Mouse (Mus musculus): Measurements from ENCODE around the gene Abcc4.
"Not testable (repeated sequence)": the region's sequence is repeated elsewhere in the genome, so short reads cannot be mapped to it uniquely, and the experiment has no call there.

Gene Abcc4

DNA sequence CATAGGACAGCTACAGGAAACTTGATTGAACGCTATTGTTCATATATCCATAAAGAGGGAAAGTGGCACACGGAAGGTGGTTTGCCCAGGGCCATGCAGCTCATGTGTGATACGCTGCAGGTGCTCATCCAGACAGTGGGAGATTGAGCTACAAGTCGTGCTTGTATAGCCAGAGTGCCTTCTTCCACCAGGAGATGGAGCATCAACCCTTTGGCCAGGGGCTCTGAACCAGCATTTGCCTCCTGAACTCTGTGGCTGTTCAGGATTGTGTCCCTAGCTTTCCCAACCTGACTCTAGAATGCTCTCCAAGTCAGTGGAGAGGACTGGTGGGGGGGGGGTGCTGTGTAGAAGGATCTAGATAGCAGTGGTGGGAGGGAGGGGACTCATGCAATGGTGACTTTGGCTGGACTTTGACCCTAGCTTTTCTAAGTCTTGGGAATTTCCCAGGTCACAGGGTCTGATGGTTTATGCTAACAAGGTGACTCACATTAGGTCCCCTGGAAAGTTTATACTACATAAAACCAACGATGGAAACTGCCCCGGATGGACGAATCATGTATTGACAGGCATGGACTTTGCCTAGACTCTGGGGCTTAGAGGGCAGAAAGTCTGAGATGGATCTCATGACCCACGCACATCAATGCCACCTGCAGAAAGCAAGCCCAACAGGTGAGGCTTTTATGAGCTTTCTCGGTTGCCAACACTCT, 27.6 kb downstream of the Abcc4 start:
- no peak for DNase-seq (ENCODE audit: low read depth, low spot score)

- no peak for DNase-seq (ENCODE audit: low read depth, low spot score)
Measured at GRCm38 (mm10) chr14:118676308-118676994, 29.6 kb downstream of the Abcc4 start.

DNA sequence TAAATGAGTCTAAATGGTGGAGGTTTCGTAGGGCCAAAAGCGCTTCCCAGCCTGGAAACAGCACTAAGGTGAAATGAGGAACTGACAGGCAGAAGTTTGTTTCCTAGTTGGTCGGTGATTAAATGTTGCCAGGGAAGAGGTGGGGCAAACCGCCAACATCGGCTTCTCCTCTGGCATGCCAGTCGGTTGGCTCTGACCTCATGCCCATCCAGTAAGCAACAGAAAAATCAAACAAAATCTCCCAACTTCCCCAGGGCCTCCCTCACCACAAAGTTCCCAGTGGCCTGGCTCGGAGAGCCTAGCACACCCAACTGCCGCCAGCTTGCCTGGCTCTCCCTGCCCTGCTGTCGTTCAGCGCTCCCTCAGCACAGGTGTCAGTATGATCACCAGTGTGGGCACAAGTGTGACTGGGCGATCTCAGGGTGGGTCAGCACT, 31.3 kb downstream of the Abcc4 start:
- no peak for DNase-seq (ENCODE audit: low read depth, low spot score)

DNA sequence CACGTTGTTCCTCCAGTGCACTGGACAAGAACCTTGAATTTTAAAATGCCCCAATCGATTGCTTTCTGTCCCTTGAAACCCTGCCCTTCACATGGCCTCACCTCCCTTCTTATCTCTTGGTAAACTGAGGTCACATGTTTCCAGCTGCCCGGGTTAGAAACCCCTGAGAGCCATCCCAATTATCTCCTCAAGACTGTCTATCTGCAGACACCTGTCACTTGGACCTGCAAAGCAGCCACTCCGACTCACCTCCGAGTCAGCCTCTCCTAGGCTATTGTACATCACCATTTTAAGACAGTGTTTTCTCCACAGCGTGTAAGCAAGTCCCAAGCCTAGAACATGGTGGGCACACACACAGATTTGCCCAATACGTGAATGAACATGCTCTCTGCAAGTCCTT, 31.8 kb downstream of the Abcc4 start:
- no peak for DNase-seq (ENCODE audit: low read depth, low spot score)

- peak; percentile 81 for DNase-seq (ENCODE audit: low read depth, low spot score)
Measured at GRCm38 (mm10) chr14:118673501-118673900, 32.5 kb downstream of the Abcc4 start.

DNA sequence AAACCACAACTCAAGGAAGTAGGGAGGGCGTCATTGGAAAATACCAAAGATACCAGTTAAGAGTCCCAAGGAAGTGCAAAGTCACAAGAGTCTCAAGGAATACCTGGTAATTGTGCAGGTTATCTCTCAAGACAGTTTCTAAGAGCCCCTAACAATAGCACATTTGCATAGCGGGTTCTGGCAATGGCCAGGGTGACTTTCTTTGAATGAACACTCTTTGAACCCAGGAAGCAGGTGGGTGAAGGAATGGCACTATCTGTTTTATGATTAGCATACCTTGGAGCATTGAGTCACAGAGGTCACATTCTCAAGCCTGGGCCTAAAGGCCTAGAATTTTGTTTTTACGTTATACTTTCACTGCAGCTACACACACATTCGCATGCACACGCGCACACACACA, 33.1 kb downstream of the Abcc4 start:
- DNase-seq (ENCODE audit: low read depth, low spot score), result peak; percentile 65

GRCm38 (mm10) chr14:118667499-118667898, 38.5 kb downstream of the Abcc4 start:
- DNase-seq (ENCODE audit: low read depth, low spot score), result no peak

GRCm38 (mm10) chr14:118664661-118665060, 41.4 kb downstream of the Abcc4 start:
- DNase-seq (ENCODE audit: low read depth, low spot score), result no peak

DNA sequence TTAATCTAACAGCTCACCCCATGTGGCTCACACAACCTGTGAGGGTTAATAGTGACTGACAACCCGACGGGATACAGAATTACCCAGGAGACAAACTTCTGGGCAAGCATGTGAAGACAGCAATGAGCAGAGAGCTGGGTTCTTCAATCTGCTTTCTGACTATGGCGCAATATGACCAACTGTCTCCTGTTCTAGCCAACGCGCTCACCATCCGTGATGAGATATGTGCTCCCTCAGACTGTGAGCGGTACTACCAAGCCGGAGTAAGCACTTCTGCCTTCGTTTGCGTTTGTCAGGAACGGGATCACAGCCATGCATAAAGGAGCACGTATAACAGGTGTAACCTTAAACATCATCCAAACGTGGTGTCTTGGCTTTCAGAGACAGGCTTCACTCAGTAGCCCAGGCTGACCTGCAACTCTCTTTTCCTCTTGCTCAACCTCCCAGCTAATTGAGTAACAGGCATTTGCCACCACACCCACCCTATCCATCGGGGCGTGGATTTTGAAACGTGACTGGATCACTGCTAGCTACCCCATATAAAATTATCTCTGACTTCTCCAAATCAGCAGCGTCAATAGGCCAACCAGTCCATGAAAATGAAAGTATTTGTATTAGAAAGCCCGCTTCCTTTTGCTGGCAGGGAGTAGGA, 43.3 kb downstream of the Abcc4 start:
- peak; percentile 53 for DNase-seq (ENCODE audit: low read depth, low spot score)

- no peak for DNase-seq (ENCODE audit: low read depth, low spot score)
Measured at GRCm38 (mm10) chr14:118662124-118662523, 43.9 kb downstream of the Abcc4 start.

DNA sequence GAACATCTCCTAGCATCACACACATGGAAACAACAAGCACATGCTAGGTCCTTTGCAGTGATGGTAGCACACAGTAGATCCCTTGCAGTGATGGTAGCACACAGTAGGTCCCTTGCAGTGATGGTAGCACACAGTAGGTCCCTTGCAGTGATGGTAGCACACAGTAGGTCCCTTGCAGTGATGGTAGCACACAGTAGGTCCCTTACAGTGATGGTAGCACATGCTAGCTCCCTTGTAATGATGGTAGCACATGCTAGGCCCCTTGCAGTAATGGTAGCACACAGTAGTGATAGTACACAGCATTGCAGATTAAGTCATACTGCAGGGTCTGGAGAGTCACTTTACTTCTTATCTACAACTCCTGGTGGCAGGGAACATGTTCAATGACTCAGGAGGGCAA, 46.8 kb downstream of the Abcc4 start:
- no peak for DNase-seq (ENCODE audit: low read depth, low spot score)

DNA sequence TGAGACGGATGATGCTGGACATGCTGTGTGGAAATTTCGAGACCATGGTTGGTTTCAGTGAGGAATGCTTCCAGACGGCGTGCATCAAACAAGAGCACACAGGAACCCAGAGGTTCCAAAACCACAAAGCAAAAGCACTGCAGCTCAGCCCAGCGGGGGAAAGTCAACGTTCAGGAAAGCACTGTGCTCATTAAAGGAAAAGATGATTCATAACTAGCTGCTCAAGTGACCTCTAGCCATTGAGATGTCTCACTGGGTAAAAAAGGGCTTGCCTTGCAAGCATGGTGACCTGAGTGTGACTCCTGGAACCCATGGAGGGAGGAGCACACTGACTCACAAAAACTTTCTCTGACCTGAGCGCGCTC, 47.7 kb downstream of the Abcc4 start:
- no peak for DNase-seq (ENCODE audit: low read depth, low spot score)

DNA sequence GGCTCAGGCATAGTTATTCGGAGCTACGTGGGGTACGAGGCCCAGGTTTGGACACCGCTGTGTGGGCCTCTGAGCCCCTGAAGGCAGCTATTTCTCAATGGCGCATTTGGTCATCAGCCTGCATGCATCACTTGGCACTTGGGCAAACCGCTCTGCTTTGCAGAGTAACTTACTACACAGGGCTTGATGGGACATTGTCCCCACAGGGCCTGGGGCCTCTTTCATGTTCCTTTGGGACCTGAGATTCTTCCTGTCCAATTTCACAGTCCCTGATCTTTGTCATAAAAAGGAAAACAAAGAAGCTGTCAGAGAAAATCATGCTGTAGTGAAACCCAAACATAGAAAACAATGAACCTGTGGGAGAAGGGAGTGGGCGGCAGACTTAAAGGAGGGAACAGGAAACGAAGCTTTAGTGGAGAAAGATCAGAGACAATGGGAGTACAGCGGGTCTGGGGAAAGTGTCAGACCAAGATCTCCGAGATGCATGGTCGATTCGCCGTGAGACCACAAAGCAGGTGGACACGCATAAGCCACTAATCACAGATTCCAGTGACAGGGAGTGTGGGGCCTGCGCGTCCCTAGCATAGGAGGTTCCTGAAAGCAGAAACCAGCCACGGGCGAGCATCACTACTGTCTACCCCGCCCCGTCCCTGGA, 48.2 kb downstream of the Abcc4 start:
- peak; percentile 81 for DNase-seq (ENCODE audit: low read depth, low spot score)

- DNase-seq (ENCODE audit: low read depth, low spot score), result no peak
Measured at GRCm38 (mm10) chr14:118657206-118657605, 48.8 kb downstream of the Abcc4 start.

DNA sequence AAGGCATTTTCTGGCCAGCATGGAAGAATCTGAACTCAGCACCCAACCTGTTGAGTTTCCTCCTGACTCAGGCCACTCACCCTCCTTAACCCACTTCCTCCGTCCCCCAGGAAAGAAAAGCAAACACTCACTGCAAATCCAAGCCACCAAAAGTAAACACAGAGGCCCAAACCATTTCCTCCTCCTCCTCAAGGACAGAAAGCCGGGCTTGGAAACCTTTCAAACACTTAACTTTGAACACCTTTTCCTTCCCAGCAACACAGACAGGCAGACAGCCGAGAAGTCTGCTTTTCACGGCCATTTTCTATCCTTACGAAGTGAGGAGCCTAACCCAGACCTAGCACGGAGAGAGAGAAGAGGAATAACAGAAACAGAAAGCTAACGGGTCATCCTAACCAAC, 50.0 kb downstream of the Abcc4 start:
- DNase-seq (ENCODE audit: low read depth, low spot score), result no peak

- DNase-seq (ENCODE audit: low read depth, low spot score), result no peak
Measured at GRCm38 (mm10) chr14:118654903-118655302, 51.1 kb downstream of the Abcc4 start.

DNA sequence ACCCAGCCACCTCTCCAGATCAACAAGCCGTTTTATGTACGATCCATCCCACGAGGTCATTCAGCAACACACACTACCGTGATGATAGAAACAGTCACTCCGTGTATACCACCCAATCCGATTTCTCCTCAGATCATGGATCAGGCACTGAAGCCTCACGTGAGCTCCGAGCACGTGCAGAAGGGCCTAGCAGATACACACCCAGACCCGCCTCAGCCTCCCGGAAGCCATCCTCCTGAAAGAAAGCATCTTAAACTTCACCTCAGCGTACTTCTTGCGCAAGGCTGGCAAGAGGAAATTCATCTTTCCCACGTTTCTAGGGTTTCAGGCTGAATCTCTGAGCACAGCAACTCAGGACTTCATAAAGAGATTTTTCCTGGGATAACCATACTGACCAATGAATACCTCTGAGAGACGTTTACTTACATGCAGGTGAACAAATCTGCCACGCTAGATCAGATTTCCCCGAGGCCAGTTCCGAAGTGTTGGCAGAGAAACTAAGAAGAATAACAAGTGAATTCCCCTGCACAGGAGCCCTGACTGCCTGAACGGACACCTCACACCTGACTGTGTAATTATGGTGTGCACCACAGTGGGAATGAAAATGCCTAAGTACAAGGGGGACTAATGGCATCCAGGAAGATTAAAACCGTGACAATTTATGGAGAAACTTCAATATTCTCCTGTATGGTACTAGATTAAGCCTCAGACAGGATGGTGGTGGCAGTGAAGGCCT, 54.1 kb downstream of the Abcc4 start:
- DNase-seq (ENCODE audit: low read depth, low spot score), result peak; percentile 65

DNA sequence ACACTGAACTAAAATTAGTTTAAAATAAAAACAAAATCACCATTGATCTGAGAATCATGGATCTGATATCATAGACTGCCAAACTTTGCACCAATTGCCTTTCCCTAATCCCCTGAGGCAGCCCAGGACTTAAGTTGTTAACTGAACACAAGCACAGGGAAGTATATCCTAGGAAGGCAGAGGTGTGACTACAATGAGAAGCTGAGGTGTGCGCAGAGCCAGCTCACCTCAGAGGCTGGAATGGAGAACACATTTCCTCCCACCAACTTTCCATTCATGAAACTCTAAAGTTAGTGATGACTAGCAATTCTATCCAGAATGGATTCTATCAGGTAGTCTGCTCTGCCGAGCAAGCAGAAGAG, 56.1 kb downstream of the Abcc4 start:
- DNase-seq (ENCODE audit: low read depth, low spot score), result no peak

DNA sequence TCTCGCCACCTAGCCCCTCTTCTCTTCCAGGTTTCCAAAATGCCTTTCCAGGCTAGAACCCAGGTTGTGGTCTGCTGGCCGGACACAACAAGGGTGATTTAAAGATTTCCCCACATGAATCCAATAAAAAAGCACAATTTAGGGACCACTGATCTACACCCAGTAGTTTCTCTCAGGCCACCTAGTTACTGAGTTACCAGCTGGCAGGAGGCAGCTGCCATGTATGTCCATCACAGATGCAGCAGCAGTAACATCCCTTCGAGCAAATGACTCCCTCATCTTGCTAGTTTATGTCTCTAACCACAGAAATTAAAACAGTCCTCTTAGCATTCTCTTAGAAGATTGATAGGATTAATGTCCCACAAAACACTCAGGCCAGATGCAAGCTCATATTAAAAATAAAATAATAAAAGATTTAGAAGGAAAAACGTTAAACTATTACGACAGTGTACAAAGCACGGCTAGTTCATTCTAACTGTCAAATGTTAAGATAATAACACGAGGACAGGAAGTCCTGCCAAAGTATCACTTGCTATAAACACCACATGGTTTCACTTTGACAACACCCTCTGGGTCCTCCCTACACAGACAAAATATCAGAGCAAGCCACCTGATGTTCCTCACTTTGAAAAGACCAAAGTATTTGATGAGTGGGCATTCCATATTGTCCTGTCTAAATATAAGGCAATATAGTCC, 56.7 kb downstream of the Abcc4 start:
- DNase-seq (ENCODE audit: low read depth, low spot score), result no peak

GRCm38 (mm10) chr14:118642940-118643591, 63.0 kb downstream of the Abcc4 start:
- not testable (repeated sequence) for DNase-seq (ENCODE audit: low read depth, low spot score)

DNA sequence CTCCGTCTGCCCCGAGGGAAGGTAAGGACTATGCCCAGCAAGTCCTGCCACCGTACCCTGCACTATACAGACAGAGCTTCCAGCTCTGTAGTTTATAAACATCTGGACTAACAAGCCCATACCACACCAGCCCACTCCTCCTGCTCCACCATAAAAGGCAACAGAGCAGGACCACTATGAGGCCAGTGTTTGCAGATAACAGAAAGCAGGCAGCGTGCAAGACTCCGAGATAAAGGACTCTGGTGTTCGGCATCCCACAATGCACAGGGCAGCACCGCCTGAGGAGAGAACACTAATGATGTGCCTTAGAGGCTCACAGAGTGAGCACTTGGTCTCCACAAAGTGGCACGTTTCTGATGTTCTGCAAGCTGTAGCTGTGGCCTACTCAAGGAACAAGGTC, 63.9 kb downstream of the Abcc4 start:
- DNase-seq (ENCODE audit: low read depth, low spot score), result no peak

Measured in R1 (cell line).